Mouse (Mus musculus): ENCODE data around the gene Gm2a.

- TF ChIP-seq EP300 (optimal IDR thresholded peaks at IDR 0.05): no peak
- TF ChIP-seq CTCF (IDR thresholded peaks at IDR 0.05; ENCODE audit: low read depth): no peak
Measured at GRCm38 (mm10) chr11:55146855-55147254, 48.9 kb downstream of the Gm2a start.
